Mouse (Mus musculus): Measurements from ENCODE around the gene Phlda1. TPM values are rescaled to one million over a fixed set of nuclear protein-coding genes. Genes with fewer than 3 reads are reported as not detected.

Gene Phlda1
- polyA plus RNA-seq, 1 experiment from 2014 or later: 32.4 TPM

Other genes with a start within 250 kb of the Phlda1 start
- 7.2 and 7.5 TPM in 2 replicates for gene Bbs10, start 207.6 kb upstream of the Phlda1 start, polyA plus RNA-seq (2015; fragmentation: Nextera tagmentation; extraction: Ambion mirVana)
- 239 and 255 TPM in 2 replicates for gene Nap1l1, start 33.1 kb upstream of the Phlda1 start, polyA plus RNA-seq (2015; fragmentation: Nextera tagmentation; extraction: Ambion mirVana)